Mouse (Mus musculus) T-cell, adult 66 days (primary cell): ENCODE data around the gene Tmem42. TPM values are rescaled to one million over a fixed set of nuclear protein-coding genes. Genes with fewer than 3 reads are reported as not detected.

Source experiments
- total RNA-seq, 2 experiments: library from RNA; stranded (reverse); gene quantifications; 3 replicates in 1 of 2; 4 replicates in 1 of 2; pipeline ENCODE4 v1.2.4; 2023

Gene Tmem42
- total RNA-seq: 10 to 100 TPM; 17.7 to 21.4 TPM

DNA sequence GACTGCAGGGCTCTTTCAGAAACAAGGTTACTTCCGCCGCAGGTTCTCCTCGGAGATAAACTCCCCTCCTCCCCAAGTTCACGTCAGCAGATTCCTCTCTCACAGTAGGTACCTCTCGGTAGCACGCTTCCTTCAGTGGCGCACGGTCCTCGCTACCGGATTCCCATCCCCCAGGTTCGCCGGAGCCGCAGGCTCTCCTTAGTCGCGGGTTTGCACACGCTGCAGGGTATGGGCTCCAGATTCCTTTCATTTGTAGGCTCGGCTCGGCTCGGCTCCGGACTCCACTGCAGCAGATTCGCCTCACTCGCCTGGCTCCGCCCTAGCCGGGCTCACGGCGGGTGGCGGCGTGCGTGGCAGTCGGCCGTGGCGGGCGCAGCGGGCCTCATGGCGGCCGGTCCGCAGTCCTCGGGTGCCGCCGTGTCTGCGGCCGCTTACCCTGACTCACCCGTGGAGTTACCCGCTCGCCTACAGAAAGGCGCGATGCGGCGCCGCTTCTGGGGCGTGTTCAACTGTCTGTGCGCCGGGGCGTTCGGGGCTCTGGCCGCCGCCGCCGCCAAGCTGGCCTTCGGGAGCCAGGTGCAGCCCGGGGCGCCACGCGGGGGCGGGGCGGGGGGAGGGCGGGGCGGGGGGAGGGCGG lies at the start of gene Tmem42:
Gene Tmem42, plus strand, starts transcription at position 332 of the 637 bp plus-strand sequence.

GRCm38 (mm10) chr9:123034426-123034825 lies 13.3 kb downstream of the Tmem42 start, which contains the start of gene Tgm4:
Gene Tgm4 (plus strand): TSS chr9:123034726.

Other genes with a start within 250 kb of the Tmem42 start
- 10 to 100 TPM; 15.2 to 19.0 TPM for gene Tcaim, start 215.8 kb upstream of the Tmem42 start, total RNA-seq
- not detected for gene Gm35549, start 177.3 kb upstream of the Tmem42 start, total RNA-seq
- gene Zfp445, start 155.3 kb upstream of the Tmem42 start, total RNA-seq: 100 to 1,000 TPM; 136 to 137 TPM
- 1 to 10 TPM; 5.2 to 6.1 TPM for gene Zkscan7, start 135.6 kb upstream of the Tmem42 start, total RNA-seq
- gene Zfp105, start 98.3 kb upstream of the Tmem42 start, total RNA-seq: not detected
- gene 1110059G10Rik, start 70.3 kb upstream of the Tmem42 start, total RNA-seq: 10 to 100 TPM; 42.5 to 43.6 TPM
- 10 to 100 TPM in 1 of 2 experiments, 1 to 10 TPM in 1; 2.3 to 10.9 TPM for gene Kif15, start 70.3 kb upstream of the Tmem42 start, total RNA-seq
- 1 to 10 TPM in 1 of 2 experiments, under 1 TPM in 1; 0.96 to 4.1 TPM for gene Tgm4, start 13.4 kb downstream of the Tmem42 start, total RNA-seq
- gene Zdhhc3, start 91.9 kb downstream of the Tmem42 start, total RNA-seq: 10 to 100 TPM; 56.6 to 57.0 TPM
- 10 to 100 TPM; 50.1 to 62.1 TPM for gene Exosc7, start 91.9 kb downstream of the Tmem42 start, total RNA-seq
- gene Clec3b, start 129.6 kb downstream of the Tmem42 start, total RNA-seq: 1 to 10 TPM in 1 of 2 experiments, not detected in 1; 1.2 TPM
- under 1 TPM; 0.30 to 0.44 TPM for gene Cdcp1, start 194.7 kb downstream of the Tmem42 start, total RNA-seq
- gene Tmem158, start 239.4 kb downstream of the Tmem42 start, total RNA-seq: 1 to 10 TPM; 1.4 to 1.8 TPM